Mouse (Mus musculus) ZHBTc4 (cell line): ENCODE data around the gene Ak8.

Source experiments
- DNase-seq: peaks from one replicate; pipeline ENCODE4 v3.0.0-alpha.2; 2011; ENCODE audit warnings: low read depth, low spot score

The Ak8 gene

DNA sequence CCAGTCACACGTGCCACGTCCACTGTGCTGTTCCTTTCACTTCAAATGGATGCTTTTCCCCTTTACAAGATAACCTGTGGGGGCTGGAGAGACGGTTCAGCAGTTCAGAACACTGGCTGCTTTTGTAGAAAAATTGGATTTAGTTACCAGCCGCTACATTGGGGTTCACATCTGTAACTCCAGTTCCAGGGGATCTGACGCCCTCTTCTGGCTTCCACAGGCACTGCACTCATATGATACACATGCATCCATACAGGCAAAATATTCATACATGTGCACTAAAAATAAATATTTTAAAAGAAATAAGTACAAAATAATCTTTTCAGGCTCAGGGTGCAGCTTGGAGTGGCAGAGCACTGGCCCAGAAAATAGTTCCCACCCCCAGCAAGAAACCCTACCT lies 94.7 kb downstream of the Ak8 start:
- no peak for DNase-seq

DNA sequence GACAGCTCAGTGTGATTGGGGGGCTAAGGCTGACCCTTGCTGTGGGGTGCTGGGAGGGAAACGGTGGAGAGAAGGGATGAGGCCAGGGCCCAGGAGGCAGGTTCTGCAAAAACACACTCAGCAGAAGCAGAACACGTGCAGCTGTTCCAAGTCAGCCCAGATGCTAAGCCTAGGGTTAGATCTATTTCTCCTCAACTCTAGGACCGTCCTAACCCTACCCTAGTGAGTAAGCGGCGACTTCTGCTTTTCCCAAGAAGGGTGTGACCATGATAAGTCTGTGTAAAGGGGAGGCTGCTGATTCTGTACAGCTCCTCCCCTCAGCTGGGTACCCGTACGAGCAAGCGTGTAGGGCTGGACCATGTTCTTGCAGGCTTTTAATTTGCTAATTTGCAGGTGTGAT lies 96.3 kb downstream of the Ak8 start:
- DNase-seq = no peak

GRCm38 (mm10) chr2:28797490-28798106 lies 97.6 kb downstream of the Ak8 start:
- DNase-seq = no peak

GRCm38 (mm10) chr2:28798390-28798789 lies 98.4 kb downstream of the Ak8 start:
- no peak for DNase-seq

DNA sequence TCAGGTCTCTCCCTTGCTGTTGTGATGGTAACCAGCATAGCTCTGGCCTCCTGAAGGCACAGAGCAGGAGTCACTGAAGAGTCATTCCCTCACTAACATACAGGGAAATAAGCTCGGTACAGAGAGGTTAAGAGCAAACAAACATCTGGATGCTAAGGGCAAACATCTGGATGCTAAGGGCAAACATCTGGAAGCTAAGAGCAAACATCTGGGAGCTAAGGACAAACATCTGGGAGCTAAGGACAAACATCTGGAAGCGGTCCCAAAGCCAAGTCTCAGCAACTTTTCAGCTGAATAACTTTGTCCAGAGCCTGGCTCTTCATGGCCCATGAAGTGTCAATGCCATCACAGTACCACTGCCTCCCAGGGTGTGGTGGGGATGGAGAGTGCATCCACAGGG lies 99.6 kb downstream of the Ak8 start:
- no peak for DNase-seq

DNA sequence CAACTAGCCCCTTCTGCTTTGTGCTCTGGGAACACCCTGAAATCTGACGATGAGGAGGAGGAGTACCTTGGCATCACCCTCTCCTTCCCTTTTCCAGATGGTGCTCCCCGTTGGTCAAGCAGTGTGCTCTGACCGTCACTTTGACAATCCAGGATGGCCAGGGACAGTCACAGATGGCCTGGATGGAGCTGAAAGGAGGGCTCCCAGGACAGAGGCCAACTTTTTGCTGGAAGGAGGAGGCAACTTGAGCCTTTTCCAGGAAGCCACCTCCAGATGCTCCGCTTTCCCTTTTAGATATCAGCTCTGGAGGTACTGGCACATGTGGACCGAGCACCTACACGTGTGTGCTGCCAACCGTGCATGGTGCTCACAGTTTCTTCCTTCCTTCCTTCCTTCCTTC lies 103.4 kb downstream of the Ak8 start:
- DNase-seq = no peak

GRCm38 (mm10) chr2:28808841-28809240 lies 108.9 kb downstream of the Ak8 start:
- DNase-seq = no peak

GRCm38 (mm10) chr2:28810260-28811013 lies 110.5 kb downstream of the Ak8 start:
- DNase-seq = no peak

DNA sequence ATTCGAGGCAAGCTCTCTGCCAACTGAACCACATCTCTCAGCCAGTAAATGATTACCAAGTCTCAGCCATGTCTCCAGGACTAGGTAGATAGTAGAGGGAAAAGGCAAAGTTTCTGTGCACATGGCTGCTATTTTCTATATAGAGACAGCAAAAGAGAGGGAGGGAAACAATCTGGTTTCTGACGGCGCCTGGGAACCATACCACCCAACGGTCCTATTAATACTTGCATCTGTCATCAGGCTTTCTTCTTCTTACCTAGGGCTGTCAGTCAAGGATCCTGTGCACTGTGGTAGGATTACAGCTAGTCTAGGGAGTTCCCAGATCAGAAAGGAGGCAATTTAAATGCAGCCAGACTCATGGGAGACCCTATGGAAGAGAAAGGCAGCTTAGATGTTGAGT lies 118.9 kb downstream of the Ak8 start:
- no peak for DNase-seq

DNA sequence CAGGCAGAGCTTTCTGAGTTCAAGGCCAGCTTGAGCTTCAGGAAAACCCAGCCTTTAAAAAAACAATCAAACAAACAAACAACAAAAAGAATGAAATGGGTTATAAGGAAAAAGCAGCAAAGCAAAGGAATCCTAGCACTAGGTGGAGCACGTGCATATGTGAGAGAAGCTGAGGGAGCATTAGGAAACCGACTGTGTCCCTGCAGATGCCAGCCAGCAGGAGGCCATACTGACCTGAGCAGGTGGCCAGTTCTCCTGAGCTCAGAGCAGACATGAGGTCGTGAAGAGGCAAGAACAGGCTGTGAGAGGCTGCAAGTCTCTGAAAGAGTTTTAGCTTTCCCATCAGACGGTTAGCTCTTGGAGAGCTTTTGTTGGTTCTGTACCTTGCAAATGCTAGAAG lies 129.3 kb downstream of the Ak8 start:
- peak; percentile 25 for DNase-seq

GRCm38 (mm10) chr2:28836181-28836940 lies 136.4 kb downstream of the Ak8 start:
- DNase-seq = no peak

DNA sequence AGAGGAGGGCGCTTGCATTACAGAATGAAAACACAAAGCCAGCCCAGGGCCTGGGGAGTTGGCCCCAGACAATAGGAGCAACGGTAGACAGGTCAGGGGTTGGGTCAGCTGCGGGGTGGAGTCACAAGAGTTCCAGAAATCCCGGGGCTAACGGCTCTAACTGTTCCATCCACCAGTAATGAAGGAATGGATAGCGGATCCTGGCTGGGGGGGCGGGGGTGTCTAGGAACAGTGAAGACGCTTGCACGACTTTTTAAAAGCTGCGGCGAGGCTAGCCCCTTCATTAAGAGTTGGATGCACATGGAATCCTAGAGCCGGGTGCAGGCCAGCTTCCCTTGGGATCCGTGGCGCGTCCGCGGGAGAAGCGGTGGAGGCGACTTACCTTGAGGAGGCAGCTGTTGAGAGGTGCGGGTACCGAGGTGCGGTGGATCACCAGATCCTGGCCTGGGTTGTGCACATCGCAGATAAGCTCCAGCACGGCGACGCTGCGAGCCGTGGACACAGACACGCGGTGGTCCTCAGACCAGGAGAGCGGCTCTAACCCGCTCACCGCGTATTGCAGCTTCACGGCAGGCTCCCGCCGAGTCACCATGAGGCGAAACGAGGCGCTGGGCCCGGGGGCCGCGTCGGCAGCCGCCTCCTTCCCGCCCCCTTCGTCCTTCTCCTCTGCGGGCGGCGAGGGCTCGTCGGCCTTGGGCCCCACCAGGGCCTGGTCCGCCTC lies 139.7 kb downstream of the Ak8 start:
- DNase-seq = peak; percentile 61

GRCm38 (mm10) chr2:28840222-28840951 lies 140.4 kb downstream of the Ak8 start, which contains the start of the genes Gtf3c4 and Ddx31:
Gene Gtf3c4 (minus strand): TSS chr2:28840360.
Gene Ddx31 (plus strand): TSS chr2:28840406.
- peak; percentile 97 for DNase-seq

- no peak for DNase-seq
These were observed 142.1 kb downstream of the Ak8 start for GRCm38 (mm10) chr2:28842042-28842441.

- DNase-seq = no peak
These were observed 148.9 kb downstream of the Ak8 start for GRCm38 (mm10) chr2:28848879-28849278.

DNA sequence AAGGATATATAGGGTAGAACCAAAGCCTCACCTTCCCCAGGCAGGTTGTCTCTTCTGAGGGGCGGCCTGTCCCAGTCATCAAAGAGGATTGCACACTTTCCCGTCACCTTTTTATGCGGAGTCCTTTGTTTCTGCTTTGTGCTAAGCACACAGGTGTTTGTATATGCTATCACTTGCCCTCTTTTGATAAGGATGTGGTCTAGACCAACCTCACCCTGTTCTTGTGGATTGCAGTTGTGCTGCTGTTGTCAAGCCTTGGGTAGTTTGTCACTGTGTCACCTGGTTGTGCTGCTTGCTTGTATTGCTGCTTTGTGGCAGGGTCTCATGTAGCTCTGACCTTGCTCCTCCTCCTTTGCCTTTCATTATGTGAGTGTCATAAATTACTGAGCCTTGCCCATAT lies 152.6 kb downstream of the Ak8 start:
- no peak for DNase-seq

DNA sequence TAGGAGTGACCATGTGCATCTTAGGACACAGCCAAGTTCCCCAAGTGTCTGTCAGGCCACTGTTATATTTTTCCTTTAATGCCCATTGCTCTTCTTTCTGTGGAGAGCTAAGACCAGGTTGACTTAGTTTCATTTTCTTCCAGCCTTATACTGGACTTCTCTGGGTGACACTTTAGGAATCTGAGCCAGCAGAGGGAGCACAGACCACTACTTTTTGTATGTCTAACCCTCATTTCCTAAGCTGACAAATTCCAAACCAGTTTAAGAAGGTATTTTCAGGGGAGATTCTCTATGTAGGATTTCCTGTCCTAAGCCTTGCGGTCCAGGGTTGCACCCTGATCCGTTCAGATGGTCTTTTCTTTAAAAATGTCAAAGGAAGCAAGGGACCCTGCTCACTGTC lies 155.8 kb downstream of the Ak8 start:
- no peak for DNase-seq

- DNase-seq = no peak
These were observed 159.3 kb downstream of the Ak8 start for GRCm38 (mm10) chr2:28859303-28859702.

GRCm38 (mm10) chr2:28860678-28861423 lies 160.9 kb downstream of the Ak8 start:
- no peak for DNase-seq
